Mouse (Mus musculus) spleen, adult 18-20 months (tissue): ENCODE measurements around the gene Aldoc.

Experiments used
- DNase-seq, 2 experiments: peaks; one replicate each; pipeline ENCODE4 v3.0.0; 2022; ENCODE audit warnings: mixed read lengths in 2 of 2

The Aldoc gene

DNA sequence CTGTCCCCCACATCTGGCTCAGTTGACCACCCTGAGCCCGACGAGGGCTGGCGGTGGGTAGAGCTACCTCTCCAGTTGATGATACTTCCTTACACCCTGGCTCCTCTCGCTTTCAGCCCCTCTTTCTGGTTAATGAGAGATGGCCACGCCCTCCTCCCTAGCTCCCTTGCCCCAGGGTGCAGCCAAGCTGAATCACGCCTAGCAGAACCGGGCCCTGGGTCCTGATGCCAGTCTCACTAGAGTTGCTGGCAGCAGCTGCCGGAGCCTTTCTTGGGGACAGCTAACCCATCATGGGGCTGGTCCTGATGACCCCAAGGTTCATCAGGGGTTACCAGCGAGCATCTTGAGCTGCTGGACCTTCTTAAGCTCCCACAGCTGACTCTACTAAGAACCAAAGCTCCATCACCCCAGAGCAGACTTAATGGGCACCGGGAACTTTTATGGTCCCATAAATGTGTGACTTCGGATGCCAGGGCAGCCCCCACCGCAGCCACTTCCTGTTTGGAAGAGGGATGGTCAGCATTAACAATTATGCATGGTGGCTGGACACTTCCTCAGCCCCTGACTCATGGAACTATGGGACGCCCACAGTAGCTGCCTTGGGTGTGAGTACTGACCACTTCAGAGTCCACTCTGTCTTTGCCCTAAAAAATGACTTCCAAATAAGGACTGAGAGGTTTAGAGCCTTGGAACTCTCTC, 40.7 kb downstream of the Aldoc start:
- no peak for DNase-seq

DNA sequence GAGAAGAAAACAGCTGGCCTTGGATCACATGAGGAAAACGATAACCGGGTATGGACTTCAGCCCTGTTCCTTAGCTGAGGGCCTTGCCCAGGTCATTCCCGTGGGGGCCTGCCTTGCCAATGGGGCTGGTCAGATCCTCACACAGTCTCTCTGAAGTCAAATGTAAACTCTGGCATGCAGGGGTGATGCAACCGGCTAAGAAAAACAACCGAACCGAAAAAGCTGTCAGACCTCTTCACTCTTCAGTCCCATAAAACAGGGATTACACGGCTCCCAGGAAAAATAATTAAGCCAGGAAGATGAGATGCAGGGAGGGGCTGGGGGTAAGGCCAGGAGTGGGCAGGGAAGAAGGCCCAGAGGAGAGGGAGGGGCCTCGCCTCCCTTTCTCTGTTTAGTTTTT, 41.3 kb downstream of the Aldoc start:
- no peak for DNase-seq

GRCm38 (mm10) chr11:78367456-78368225, 44.9 kb downstream of the Aldoc start:
- DNase-seq: no peak

DNA sequence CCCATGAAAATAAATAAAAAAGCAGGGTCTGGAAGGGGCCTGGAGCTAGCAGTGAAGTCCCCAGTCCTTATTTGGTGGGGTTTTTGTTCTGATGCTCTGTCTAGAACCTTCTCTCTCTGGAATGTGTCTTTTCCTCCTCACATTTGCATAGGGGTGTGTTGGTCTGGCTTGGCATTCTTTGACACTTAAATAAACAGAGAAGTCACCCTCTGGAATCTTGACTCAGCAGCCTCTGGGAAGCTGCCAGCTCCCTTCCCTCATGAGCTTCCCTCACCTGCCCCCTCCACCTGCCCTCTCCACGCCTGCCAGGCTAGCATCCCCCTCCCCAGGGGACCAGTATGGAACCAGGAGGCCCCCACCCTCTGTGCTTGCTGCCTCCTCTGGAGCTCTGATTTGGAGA, 47.6 kb downstream of the Aldoc start:
- DNase-seq: no peak

- DNase-seq: no peak
Measured at GRCm38 (mm10) chr11:78371711-78372110, 48.9 kb downstream of the Aldoc start.

DNA sequence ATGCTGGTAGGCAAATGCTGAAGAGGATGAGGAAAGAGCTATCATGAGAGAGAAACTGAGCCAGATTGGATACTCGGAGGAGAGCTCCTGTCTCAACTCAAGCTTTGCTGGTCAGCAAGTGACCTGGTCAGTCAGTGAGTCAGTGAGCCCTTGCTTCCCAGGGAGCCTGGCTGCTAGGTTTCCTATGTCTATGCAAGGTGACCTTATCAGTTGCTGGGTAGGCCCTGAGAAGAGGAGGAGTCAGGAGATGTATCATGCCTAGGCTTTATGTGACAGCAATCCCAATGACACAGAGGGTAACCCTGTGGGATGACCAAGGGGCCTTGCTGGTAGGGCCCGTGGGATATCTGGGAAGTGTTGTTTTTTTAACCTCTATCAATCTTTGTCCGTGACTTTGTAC, 49.4 kb downstream of the Aldoc start:
- no peak for DNase-seq

GRCm38 (mm10) chr11:78372610-78373009, 49.8 kb downstream of the Aldoc start:
- no peak for DNase-seq

DNA sequence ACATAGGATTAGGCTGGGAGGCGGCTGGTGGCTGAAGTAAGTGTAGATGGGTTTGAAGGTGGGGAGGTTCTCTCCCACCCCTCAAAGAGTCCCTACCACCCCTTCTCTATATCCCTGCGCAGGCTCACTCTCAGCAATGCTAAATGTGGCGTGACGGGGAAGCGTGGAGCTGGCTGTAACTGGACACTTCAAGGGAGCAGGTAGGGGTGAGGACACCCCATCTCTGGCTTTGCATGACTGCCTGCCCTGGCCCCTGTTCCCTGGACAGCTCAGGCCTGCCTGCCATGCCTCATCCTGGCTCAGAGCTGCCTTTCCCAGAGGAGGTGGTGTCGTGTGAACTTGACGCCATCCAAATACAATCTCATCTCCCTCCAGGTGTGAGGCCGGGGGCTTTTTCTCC, 51.4 kb downstream of the Aldoc start:
- DNase-seq: no peak
